Mouse (Mus musculus): ENCODE measurements around the gene Cdkn2d. TPM values are rescaled to one million over a fixed set of nuclear protein-coding genes. Genes with fewer than 3 reads are reported as not detected.
"Not testable (repeated sequence)": the region's sequence is repeated elsewhere in the genome, so short reads cannot be mapped to it uniquely, and the experiment has no call there.

Gene Cdkn2d
- polyA plus RNA-seq, 1 experiment from 2014 or later, result 51.3 TPM

DNA sequence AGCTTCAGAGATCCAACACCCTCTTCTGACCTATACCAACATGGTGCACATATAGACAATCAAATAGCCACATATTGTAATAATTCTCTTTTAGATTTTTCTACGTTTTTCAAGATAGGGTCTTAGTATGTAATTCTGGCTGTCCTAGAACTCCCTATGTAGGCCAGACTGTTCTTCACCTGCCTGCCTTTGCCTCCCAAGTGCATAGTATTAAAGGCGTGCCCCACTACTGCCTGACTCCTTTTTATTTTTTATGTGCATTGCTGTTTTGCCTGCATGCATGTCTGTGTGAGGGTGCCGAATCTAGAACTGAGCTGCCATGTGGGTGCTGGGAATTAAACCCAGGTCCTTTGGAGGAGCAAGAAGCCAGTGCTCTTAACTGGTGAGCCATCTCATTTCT lies 1.1 kb upstream of the Cdkn2d start:
- H3K9ac ChIP-seq (replicated peaks; ENCODE audit: low read length), result no peak overlapping the region
- H3K36me3 ChIP-seq (replicated peaks; ENCODE audit: control insufficient read depth, insufficient read depth, low read depth, low read length), result no peaks in the 10 kb centered on the region
- no peaks in the 10 kb centered on the region for H3K9me3 ChIP-seq (replicated peaks; ENCODE audit: control insufficient read depth, low read length)
- H3K4me2 ChIP-seq (ENCODE audit: low read depth, low read length), result no peak overlapping the region
- no peaks in the 10 kb centered on the region for H3K27me3 ChIP-seq (ENCODE audit: control insufficient read depth, insufficient read depth, low read length)
- H3K27ac ChIP-seq (replicated peaks; ENCODE audit: low read depth, low read length), result no peak overlapping the region
- WGBS, result 87% methylated on average over 3 of the region's 3 CpGs
- H3K4me1 ChIP-seq (ENCODE audit: control insufficient read depth, insufficient read depth, low read length), result no peaks in the 10 kb centered on the region; the same call in 1 of the 2 replicates
- no peak for DNase-seq (ENCODE audit: low spot score)
- no peak overlapping the region for H3K4me3 ChIP-seq (ENCODE audit: low read depth, low read length)
- ATAC-seq (replicated peaks; ENCODE audit: insufficient number of reproducible peaks, low FRiP score, low TSS enrichment, low read depth), result no peak

DNA sequence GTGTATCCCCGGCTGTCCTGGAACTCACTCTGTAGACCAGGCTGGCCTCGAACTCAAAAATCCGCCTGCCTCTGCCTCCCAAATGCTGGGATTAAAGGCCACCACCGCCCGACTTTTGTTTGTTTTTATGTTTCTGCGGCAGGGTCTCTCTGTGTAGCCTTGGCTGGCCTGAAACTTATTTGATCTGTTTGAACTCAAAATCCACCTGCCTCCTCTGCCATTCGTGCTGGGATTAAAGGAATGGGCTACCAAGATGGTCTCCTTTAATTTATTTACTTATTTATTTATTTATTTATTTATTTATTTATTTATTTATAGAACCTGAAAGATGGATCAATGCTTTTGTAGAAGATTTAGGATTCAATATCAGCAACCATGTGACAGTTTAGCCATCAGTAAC lies 661 bp upstream of the Cdkn2d start:
- H3K4me3 ChIP-seq (ENCODE audit: low read depth, low read length), result peak overlapping the region; percentile 28
- not testable (repeated sequence) for H3K9me3 ChIP-seq (replicated peaks; ENCODE audit: control insufficient read depth, low read length); ATAC-seq (replicated peaks; ENCODE audit: insufficient number of reproducible peaks, low FRiP score, low TSS enrichment, low read depth); H3K4me1 ChIP-seq (ENCODE audit: control insufficient read depth, insufficient read depth, low read length); H3K36me3 ChIP-seq (replicated peaks; ENCODE audit: control insufficient read depth, insufficient read depth, low read depth, low read length); H3K27me3 ChIP-seq (ENCODE audit: control insufficient read depth, insufficient read depth, low read length); H3K4me2 ChIP-seq (ENCODE audit: low read depth, low read length)
- peak overlapping the region; percentile 51 for H3K9ac ChIP-seq (replicated peaks; ENCODE audit: low read length)
- DNase-seq (ENCODE audit: low spot score), result peak; percentile 31
- peak overlapping the region; percentile 86 for H3K27ac ChIP-seq (replicated peaks; ENCODE audit: low read depth, low read length)
- WGBS, result 20% methylated on average over 7 of the region's 7 CpGs

DNA sequence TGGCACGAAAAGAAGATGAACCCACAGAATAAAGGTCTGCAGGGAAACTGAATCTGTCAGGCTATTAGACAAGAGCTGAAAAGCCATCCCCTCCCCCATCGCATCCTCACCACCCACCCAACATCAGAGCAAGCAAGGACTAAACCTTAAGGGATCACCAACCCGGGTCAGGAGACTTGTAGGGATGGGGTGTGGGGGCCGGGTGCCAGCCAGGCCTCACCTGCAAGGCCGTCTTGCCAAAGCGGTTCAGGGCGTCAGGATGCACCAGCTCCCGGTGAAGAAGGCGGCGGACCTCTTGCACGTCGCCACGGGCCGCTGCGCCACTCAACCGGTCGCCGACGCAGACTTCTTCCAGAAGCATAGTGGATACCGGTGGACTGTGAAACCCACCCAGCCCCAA lies 618 bp downstream of the Cdkn2d start:
- no peak for ATAC-seq (replicated peaks; ENCODE audit: insufficient number of reproducible peaks, low FRiP score, low TSS enrichment, low read depth)
- peak overlapping the region; percentile 78 for H3K4me3 ChIP-seq (ENCODE audit: low read depth, low read length)
- H3K27ac ChIP-seq (replicated peaks; ENCODE audit: low read depth, low read length), result peak overlapping the region; percentile 23; the same call in 1 of the 2 replicates
- peaks cover 4% of the 10 kb centered on the region; the same call in 1 of the 2 replicates for H3K4me1 ChIP-seq (ENCODE audit: control insufficient read depth, insufficient read depth, low read length)
- H3K9me3 ChIP-seq (replicated peaks; ENCODE audit: control insufficient read depth, low read length), result no peaks in the 10 kb centered on the region
- WGBS, result under 1% methylated on average over 20 of the region's 20 CpGs
- H3K4me2 ChIP-seq (ENCODE audit: low read depth, low read length), result peak overlapping the region; percentile 68
- no peaks in the 10 kb centered on the region for H3K27me3 ChIP-seq (ENCODE audit: control insufficient read depth, insufficient read depth, low read length)
- peak overlapping the region; percentile 85 for H3K9ac ChIP-seq (replicated peaks; ENCODE audit: low read length)
- DNase-seq (ENCODE audit: low spot score), result peak; percentile 49
- H3K36me3 ChIP-seq (replicated peaks; ENCODE audit: control insufficient read depth, insufficient read depth, low read depth, low read length), result no peaks in the 10 kb centered on the region

DNA sequence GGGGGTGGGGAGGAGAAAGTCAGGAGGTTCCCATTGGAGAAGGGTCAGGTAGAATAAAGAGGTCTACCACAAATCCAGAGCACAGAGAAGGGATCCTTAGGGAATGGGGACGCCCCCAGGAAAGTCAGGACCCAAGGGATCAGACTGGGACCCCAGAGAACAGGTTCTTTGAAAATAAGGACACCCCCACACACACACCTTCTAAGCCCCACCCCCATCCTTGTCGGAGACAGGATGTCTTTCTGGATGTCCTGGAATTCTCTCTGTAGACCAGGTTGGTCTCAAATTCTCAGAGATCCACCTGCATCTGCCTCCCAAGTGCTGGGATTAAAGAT lies 1.9 kb downstream of the Cdkn2d start:
- H3K27ac ChIP-seq (replicated peaks; ENCODE audit: low read depth, low read length), result no peak overlapping the region
- no peak for DNase-seq (ENCODE audit: low spot score)
- 83% methylated on average over 2 of the region's 2 CpGs for WGBS
- peaks cover 4% of the 10 kb centered on the region; the same call in 1 of the 2 replicates for H3K4me1 ChIP-seq (ENCODE audit: control insufficient read depth, insufficient read depth, low read length)
- H3K36me3 ChIP-seq (replicated peaks; ENCODE audit: control insufficient read depth, insufficient read depth, low read depth, low read length), result no peaks in the 10 kb centered on the region; the same call in 1 of the 2 replicates
- no peak overlapping the region; the same call in 1 of the 2 replicates for H3K4me3 ChIP-seq (ENCODE audit: low read depth, low read length)
- H3K9ac ChIP-seq (replicated peaks; ENCODE audit: low read length), result no peak overlapping the region
- no peaks in the 10 kb centered on the region for H3K27me3 ChIP-seq (ENCODE audit: control insufficient read depth, insufficient read depth, low read length)
- no peaks in the 10 kb centered on the region for H3K9me3 ChIP-seq (replicated peaks; ENCODE audit: control insufficient read depth, low read length)
- H3K4me2 ChIP-seq (ENCODE audit: low read depth, low read length), result no peak overlapping the region
- no peak for ATAC-seq (replicated peaks; ENCODE audit: insufficient number of reproducible peaks, low FRiP score, low TSS enrichment, low read depth)

DNA sequence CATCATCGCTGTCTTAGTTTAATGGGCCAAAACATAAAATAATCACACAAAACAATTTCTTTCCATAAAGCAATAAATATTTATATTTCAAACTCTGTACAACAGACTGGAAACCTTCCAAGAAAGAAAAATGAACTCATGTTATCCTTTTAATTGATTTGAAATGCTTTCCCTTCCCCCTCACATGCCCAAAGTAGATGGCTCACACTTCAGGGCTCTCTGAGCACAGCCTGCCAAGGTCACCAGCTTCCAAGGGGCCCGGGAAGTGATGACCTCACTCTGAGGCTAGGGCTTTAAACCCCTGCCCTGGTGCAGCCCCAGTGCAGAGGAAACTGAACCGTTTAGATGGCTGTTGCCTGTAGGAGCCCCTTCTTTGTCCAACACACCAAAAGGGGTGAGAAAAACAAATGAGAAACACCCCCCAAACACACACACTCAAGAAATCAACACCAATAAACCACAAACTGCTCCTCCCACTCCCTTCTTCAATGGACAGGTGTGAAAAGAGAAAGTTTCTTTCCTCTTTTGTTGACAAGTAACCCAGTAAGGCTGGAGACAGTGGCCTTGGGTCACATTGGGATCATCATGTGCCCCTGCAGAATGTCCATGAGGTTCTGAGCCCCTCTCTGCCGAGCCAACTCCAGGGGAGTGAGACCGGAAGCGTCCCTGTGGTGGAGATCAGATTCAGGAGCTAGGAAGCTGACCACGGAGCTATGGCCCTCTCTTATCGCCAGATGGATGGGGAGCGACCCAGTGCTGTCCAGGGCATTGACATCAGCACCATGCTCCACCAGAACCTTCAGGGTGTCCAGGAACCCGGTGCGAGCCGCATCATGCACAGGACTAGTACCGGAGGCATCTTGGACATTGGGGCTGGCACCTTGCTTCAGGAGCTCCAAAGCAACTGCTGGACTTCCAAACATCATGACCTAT lies 2.5 kb downstream of the Cdkn2d start:
- Histone ChIP-seq H3K9ac (replicated peaks; ENCODE audit: low read length) (peak overlapping the region; percentile 34), H3K4me2 (ENCODE audit: low read depth, low read length) (peak overlapping the region; percentile 53), H3K27me3 (ENCODE audit: control insufficient read depth, insufficient read depth, low read length) (no peaks in the 10 kb centered on the region), H3K4me1 (ENCODE audit: control insufficient read depth, insufficient read depth, low read length) (peaks cover 4% of the 10 kb centered on the region; the same call in 1 of the 2 replicates), H3K27ac (replicated peaks; ENCODE audit: low read depth, low read length) (peak overlapping the region; percentile 52), H3K4me3 (ENCODE audit: low read depth, low read length) (peak overlapping the region; percentile 52), H3K36me3 (replicated peaks; ENCODE audit: control insufficient read depth, insufficient read depth, low read depth, low read length) (no peaks in the 10 kb centered on the region; the same call in 1 of the 2 replicates), H3K9me3 (replicated peaks; ENCODE audit: control insufficient read depth, low read length) (no peaks in the 10 kb centered on the region)
- ATAC-seq (replicated peaks; ENCODE audit: insufficient number of reproducible peaks, low FRiP score, low TSS enrichment, low read depth) (no peak), DNase-seq (ENCODE audit: low spot score) (no peak)
- 84% methylated on average over 13 of the region's 13 CpGs for WGBS

DNA sequence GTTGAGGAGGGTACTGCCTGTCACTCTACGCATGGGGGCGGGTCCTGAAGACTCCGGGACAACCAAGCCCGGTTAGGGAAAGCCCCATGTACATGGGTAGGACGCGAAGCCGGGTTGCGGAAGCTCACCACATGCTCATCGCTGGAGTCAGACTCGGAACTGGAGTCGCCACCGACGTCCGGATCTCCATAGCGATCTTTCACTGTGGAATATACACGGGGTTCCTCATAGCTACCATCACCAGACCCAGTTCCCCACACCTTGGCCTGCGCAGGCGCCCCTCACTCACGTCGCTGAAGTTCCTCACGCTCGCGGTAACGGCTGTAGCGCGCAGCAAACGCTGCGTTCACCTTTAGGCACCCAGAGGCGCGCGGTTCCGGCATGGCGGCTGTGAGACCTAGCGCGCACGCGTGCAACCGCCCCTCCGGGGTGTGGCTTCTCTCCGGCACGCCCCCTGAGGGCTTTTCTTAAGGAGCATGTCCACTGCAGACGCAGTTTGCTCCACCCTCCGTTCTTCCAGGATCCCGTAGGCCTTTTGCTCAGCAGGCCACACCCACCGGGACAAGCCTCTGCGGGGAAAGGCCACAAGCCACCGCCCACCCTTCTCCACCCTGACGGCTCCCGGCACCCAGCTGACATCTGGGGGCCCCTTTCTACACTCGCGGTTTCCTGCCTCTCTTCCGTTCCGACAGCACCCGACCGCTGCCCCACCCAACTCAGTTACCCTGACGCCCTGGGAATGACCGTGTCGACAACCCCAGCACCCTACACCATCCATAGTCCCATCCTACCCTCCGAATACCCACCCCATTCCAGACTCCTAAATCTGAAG lies 3.4 kb downstream of the Cdkn2d start, which contains the start of gene Kri1:
TSS of gene Kri1 (minus strand) at position 399 of the 832 bp plus-strand sequence.
- ATAC-seq (replicated peaks; ENCODE audit: insufficient number of reproducible peaks, low FRiP score, low TSS enrichment, low read depth) (peak; percentile 21), DNase-seq (ENCODE audit: low spot score) (peak; percentile 99)
- Histone ChIP-seq H3K4me2 (ENCODE audit: low read depth, low read length) (peak within 1 kb of the TSS; percentile 71), H3K27ac (replicated peaks; ENCODE audit: low read depth, low read length) (peak within 1 kb of the TSS; percentile 52), H3K4me1 (ENCODE audit: control insufficient read depth, insufficient read depth, low read length) (peaks cover 4% of the 10 kb centered on the region; the same call in 1 of the 2 replicates), H3K9ac (replicated peaks; ENCODE audit: low read length) (peak within 1 kb of the TSS; percentile 56), H3K9me3 (replicated peaks; ENCODE audit: control insufficient read depth, low read length) (no peaks in the 10 kb centered on the region), H3K36me3 (replicated peaks; ENCODE audit: control insufficient read depth, insufficient read depth, low read depth, low read length) (no peaks in the 10 kb centered on the region; the same call in 1 of the 2 replicates), H3K4me3 (ENCODE audit: low read depth, low read length) (peak within 1 kb of the TSS; percentile 52), H3K27me3 (ENCODE audit: control insufficient read depth, insufficient read depth, low read length) (no peaks in the 10 kb centered on the region)
- WGBS, result 1% methylated on average over 59 of the region's 59 CpGs

DNA sequence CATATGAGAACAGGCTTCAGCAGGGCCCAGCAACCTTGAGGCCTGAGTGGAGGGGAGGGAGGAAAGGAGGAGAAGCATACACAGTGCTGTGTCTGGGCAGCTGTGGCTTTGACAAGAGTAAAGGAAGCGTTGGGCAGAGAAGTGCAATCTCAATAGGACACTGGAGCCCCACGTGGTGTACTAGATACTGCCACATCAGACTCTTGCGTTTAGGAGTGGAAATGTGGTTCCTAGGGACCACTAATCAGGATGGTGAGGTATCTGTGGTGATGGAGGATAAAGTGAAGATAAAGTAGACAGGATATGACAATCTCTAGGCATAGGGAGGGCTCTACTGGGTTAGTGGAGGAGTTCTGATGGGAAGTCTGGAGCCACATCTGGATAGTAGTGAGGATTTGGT lies 4.5 kb downstream of the Cdkn2d start:
- ATAC-seq (replicated peaks; ENCODE audit: insufficient number of reproducible peaks, low FRiP score, low TSS enrichment, low read depth), result no peak
- Histone ChIP-seq H3K4me2 (ENCODE audit: low read depth, low read length) (peak overlapping the region; percentile 71), H3K4me1 (ENCODE audit: control insufficient read depth, insufficient read depth, low read length) (peaks cover 4% of the 10 kb centered on the region; the same call in 1 of the 2 replicates), H3K36me3 (replicated peaks; ENCODE audit: control insufficient read depth, insufficient read depth, low read depth, low read length) (peaks cover 3% of the 10 kb centered on the region; the same call in 1 of the 2 replicates), H3K27me3 (ENCODE audit: control insufficient read depth, insufficient read depth, low read length) (no peaks in the 10 kb centered on the region), H3K4me3 (ENCODE audit: low read depth, low read length) (peak overlapping the region; percentile 52), H3K9me3 (replicated peaks; ENCODE audit: control insufficient read depth, low read length) (no peaks in the 10 kb centered on the region), H3K27ac (replicated peaks; ENCODE audit: low read depth, low read length) (no peak overlapping the region), H3K9ac (replicated peaks; ENCODE audit: low read length) (no peak overlapping the region; the same call in 1 of the 2 replicates)
- WGBS, result 69% methylated on average over 3 of the region's 3 CpGs
- no peak for DNase-seq (ENCODE audit: low spot score)

Measured in embryonic facial prominence, embryonic 11.5 days (tissue).